Mouse (Mus musculus): ENCODE results near the gene Gse1. TPM values are rescaled to one million over a fixed set of nuclear protein-coding genes. Genes with fewer than 3 reads are reported as not detected.

Gse1 gene
- polyA plus RNA-seq, 1 experiment from 2014 or later: 6.4 TPM

- no peak overlapping the region for H3K27ac ChIP-seq (ENCODE audit: low read depth, low read length)
- no peak overlapping the region for H3K9ac ChIP-seq (ENCODE audit: low read depth, low read length)
- ATAC-seq: no peak
- 61% methylated on average over 11 of the region's 11 CpGs for WGBS
- no peak for TF ChIP-seq CTCF (IDR thresholded peaks at IDR 0.05; ENCODE audit: low read depth)
- no peaks in the 10 kb centered on the region for H3K27me3 ChIP-seq (replicated peaks; ENCODE audit: control insufficient read depth, insufficient read depth, low read length)
- H3K4me1 ChIP-seq (replicated peaks; ENCODE audit: control insufficient read depth, insufficient read depth, low read length): no peaks in the 10 kb centered on the region
- no peaks in the 10 kb centered on the region for H3K36me3 ChIP-seq (ENCODE audit: control insufficient read depth, insufficient read depth)
- no peak overlapping the region for H3K4me3 ChIP-seq (ENCODE audit: low read depth, low read length)
- no peak overlapping the region for H3K4me2 ChIP-seq (replicated peaks; ENCODE audit: low read depth)
- no peaks in the 10 kb centered on the region for H3K9me3 ChIP-seq (ENCODE audit: control insufficient read depth)
Observed at GRCm38 (mm10) chr8:120348922-120349321, 120.7 kb downstream of the Gse1 start.

DNA sequence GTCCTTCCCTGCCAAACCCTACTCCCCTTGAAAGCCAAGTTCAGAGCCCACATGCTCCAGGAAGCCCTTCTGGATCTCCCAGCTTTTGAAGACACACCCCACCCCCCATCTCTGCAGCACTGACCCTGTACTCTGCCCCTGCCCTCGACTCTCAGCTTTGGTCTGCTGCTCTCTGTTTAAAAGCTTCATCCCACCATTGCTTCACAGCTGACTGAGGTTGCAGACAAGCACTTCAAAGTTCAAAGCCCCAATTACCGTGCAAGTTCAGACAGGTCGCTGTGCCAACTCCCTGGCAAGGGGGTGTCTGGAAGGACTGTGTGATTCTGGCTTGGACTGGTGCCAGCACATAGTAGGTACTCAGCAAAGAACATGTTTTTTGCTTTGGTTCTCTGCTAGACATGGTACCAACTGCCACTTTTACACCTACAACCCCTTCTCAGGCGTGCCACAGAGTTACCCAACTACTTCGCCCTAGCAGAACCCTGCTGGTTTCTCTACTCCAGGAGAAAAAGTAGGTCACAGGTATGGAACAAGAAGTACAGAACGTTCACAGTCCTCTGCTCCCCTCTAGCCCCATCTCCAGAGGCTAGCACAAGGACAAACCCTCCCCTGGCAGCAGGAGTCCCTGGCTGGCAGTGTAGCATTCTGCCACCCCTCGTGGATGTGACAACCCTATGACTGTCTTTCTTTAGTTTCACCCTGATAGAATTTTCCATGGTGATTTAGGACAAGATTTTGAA, 123.2 kb downstream of the Gse1 start:
- H3K4me3 ChIP-seq (ENCODE audit: low read depth, low read length): no peak overlapping the region
- H3K27me3 ChIP-seq (replicated peaks; ENCODE audit: control insufficient read depth, insufficient read depth, low read length): no peaks in the 10 kb centered on the region
- no peak overlapping the region for H3K27ac ChIP-seq (ENCODE audit: low read depth, low read length)
- H3K9ac ChIP-seq (ENCODE audit: low read depth, low read length): no peak overlapping the region
- H3K4me2 ChIP-seq (replicated peaks; ENCODE audit: low read depth): no peak overlapping the region
- no peak for TF ChIP-seq CTCF (IDR thresholded peaks at IDR 0.05; ENCODE audit: low read depth)
- H3K36me3 ChIP-seq (ENCODE audit: control insufficient read depth, insufficient read depth): no peaks in the 10 kb centered on the region
- 53% methylated on average over 7 of the region's 7 CpGs for WGBS
- H3K9me3 ChIP-seq (ENCODE audit: control insufficient read depth): no peaks in the 10 kb centered on the region
- no peaks in the 10 kb centered on the region for H3K4me1 ChIP-seq (replicated peaks; ENCODE audit: control insufficient read depth, insufficient read depth, low read length)
- ATAC-seq: no peak

DNA sequence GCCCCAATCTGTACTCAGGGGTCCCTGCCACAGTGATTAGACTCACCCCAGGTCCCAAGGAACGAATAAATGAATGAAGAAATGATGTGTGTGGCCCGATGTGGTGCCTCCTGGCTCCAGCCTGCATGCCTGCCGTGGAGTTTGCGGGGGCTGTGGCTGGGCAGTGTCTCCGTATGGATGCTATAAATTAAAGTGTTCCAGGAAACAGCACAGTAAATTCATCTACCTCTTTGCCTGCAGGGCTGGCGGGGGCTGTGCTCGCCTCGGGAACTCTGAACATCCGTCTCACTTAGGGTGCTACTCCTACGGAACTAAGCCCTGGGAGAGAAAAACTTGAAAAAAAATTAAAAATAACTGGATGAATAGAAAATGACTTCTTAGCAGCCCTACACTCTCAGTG, 123.8 kb downstream of the Gse1 start:
- Histone ChIP-seq H3K4me1 (replicated peaks; ENCODE audit: control insufficient read depth, insufficient read depth, low read length) (no peaks in the 10 kb centered on the region), H3K36me3 (ENCODE audit: control insufficient read depth, insufficient read depth) (no peaks in the 10 kb centered on the region), H3K9me3 (ENCODE audit: control insufficient read depth) (no peaks in the 10 kb centered on the region), H3K27ac (ENCODE audit: low read depth, low read length) (no peak overlapping the region), H3K9ac (ENCODE audit: low read depth, low read length) (no peak overlapping the region), H3K27me3 (replicated peaks; ENCODE audit: control insufficient read depth, insufficient read depth, low read length) (no peaks in the 10 kb centered on the region), H3K4me3 (ENCODE audit: low read depth, low read length) (no peak overlapping the region), H3K4me2 (replicated peaks; ENCODE audit: low read depth) (no peak overlapping the region)
- 42% methylated on average over 10 of the region's 10 CpGs for WGBS
- ATAC-seq: no peak
- TF ChIP-seq CTCF (IDR thresholded peaks at IDR 0.05; ENCODE audit: low read depth): no peak

- ATAC-seq: peak; percentile 26; the same call in 1 of the 2 replicates
- H3K36me3 ChIP-seq (ENCODE audit: control insufficient read depth, insufficient read depth): no peaks in the 10 kb centered on the region
- WGBS: 50% methylated on average over 7 of the region's 9 CpGs
Observed at GRCm38 (mm10) chr8:120356067-120356466, 127.8 kb downstream of the Gse1 start.

GRCm38 (mm10) chr8:120357504-120357903, 129.2 kb downstream of the Gse1 start:
- no peak overlapping the region for H3K4me3 ChIP-seq (ENCODE audit: low read depth, low read length)
- WGBS: 86% methylated on average over 6 of the region's 6 CpGs
- H3K27me3 ChIP-seq (replicated peaks; ENCODE audit: control insufficient read depth, insufficient read depth, low read length): no peaks in the 10 kb centered on the region
- ATAC-seq: no peak
- no peak overlapping the region for H3K27ac ChIP-seq (ENCODE audit: low read depth, low read length)
- no peak for TF ChIP-seq CTCF (IDR thresholded peaks at IDR 0.05; ENCODE audit: low read depth)
- no peaks in the 10 kb centered on the region for H3K36me3 ChIP-seq (ENCODE audit: control insufficient read depth, insufficient read depth)
- no peaks in the 10 kb centered on the region for H3K9me3 ChIP-seq (ENCODE audit: control insufficient read depth)
- H3K4me1 ChIP-seq (replicated peaks; ENCODE audit: control insufficient read depth, insufficient read depth, low read length): no peaks in the 10 kb centered on the region
- H3K4me2 ChIP-seq (replicated peaks; ENCODE audit: low read depth): no peak overlapping the region
- H3K9ac ChIP-seq (ENCODE audit: low read depth, low read length): no peak overlapping the region

More at GRCm38 (mm10) chr8:120356067-120356466, 127.8 kb downstream of the Gse1 start:
- peak; percentile 46 for TF ChIP-seq CTCF (IDR thresholded peaks at IDR 0.05; ENCODE audit: low read depth)
- Histone ChIP-seq H3K4me3 (ENCODE audit: low read depth, low read length) (no peak overlapping the region), H3K27me3 (replicated peaks; ENCODE audit: control insufficient read depth, insufficient read depth, low read length) (no peaks in the 10 kb centered on the region), H3K9ac (ENCODE audit: low read depth, low read length) (no peak overlapping the region), H3K4me2 (replicated peaks; ENCODE audit: low read depth) (no peak overlapping the region), H3K27ac (ENCODE audit: low read depth, low read length) (no peak overlapping the region), H3K4me1 (replicated peaks; ENCODE audit: control insufficient read depth, insufficient read depth, low read length) (no peaks in the 10 kb centered on the region), H3K9me3 (ENCODE audit: control insufficient read depth) (no peaks in the 10 kb centered on the region)

DNA sequence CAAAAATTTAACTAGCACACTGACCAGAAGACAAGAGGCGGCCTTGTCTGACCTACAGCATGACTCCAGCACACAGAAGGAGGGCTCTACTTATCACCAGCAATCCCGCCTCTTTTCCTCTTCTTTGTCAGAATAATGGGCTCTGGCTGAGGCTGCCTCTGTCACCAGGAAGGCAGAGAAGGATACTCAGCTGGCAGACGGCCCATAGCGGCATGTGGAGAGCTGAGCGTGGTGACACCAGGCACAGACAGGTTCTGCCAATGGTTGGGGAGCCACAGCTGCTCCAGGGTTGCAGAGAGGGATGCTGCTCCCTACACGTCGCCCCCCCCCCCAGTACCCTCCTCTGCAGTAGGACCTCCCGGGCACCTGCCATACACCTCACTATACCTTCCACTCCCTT, 133.0 kb downstream of the Gse1 start:
- Histone ChIP-seq H3K27ac (ENCODE audit: low read depth, low read length) (no peak overlapping the region), H3K9ac (ENCODE audit: low read depth, low read length) (no peak overlapping the region), H3K4me2 (replicated peaks; ENCODE audit: low read depth) (no peak overlapping the region), H3K4me1 (replicated peaks; ENCODE audit: control insufficient read depth, insufficient read depth, low read length) (0 out of 2 replicates have a peak, but pooled peaks cover 6% of the 10 kb centered on the region), H3K27me3 (replicated peaks; ENCODE audit: control insufficient read depth, insufficient read depth, low read length) (no peaks in the 10 kb centered on the region), H3K9me3 (ENCODE audit: control insufficient read depth) (no peaks in the 10 kb centered on the region), H3K36me3 (ENCODE audit: control insufficient read depth, insufficient read depth) (no peaks in the 10 kb centered on the region), H3K4me3 (ENCODE audit: low read depth, low read length) (no peak overlapping the region)
- WGBS: 83% methylated on average over 8 of the region's 8 CpGs
- TF ChIP-seq CTCF (IDR thresholded peaks at IDR 0.05; ENCODE audit: low read depth): no peak
- no peak for ATAC-seq
